Mouse (Mus musculus) thymus, postnatal 25 days (tissue): ENCODE results near the gene Dcbld2.
"Not testable (repeated sequence)": the region's sequence is repeated elsewhere in the genome, so short reads cannot be mapped to it uniquely, and the experiment has no call there.

Source experiments
- DNase-seq: peaks from one replicate; pipeline ENCODE4 v3.0.0; 2022

Dcbld2 gene

DNA sequence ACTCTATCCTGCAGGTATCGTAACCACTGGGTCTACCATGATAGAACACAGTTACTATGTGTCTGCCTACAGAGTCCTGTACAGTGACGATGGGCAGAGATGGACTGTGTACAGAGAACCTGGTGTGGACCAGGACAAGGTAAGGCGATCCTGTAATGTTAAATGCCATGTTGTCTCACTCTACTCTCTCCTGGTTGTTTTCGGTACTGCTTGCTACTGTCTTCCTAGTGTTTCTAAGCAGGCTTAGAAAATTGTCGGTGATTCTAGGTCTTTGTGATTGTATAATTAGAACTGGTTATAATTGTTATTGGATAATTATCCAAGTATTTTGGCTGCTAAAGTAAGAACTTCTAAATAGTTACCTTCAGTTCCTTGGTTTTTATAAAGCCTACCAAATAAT lies 43.4 kb downstream of the Dcbld2 start:
- no peak for DNase-seq

DNA sequence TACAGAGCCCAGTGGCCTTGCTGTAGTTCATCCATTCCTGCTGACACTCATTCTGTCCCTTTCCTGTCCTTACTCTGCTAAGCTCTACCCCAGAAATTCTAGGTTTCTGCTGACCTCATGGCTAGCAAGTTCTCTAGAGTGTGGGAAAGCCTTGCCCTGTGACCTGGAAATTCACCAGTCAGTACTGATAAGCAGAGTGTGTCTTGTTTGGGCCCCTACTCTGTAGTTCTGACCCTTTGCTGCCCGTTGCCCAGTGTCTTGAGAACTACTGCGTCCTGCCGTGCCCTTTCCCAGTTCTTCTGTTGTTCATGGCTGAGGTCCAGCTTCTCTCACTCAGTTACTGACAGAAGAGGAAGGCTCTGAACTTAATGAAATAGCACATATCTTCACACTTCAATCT lies 44.9 kb downstream of the Dcbld2 start:
- no peak for DNase-seq

- DNase-seq = no peak
These were observed 45.6 kb downstream of the Dcbld2 start for GRCm38 (mm10) chr16:58453820-58454219.

GRCm38 (mm10) chr16:58454617-58455016 lies 46.4 kb downstream of the Dcbld2 start:
- DNase-seq = peak; percentile 59

DNA sequence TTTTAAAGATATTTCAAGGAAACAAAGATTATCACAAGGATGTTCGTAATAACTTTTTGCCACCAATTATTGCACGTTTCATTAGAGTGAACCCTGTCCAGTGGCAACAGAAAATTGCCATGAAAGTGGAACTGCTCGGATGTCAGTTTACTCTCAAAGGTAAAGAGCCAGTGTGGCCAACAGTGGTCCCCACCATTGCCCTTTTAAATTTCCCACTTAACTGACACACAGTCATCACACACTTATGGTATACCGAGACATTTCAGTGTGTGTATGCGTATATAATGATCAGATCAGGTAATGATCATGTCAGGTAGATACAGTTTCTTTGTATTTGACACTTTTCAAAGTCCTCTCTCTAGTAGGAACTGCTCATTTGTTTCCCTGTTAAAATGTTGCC lies 46.9 kb downstream of the Dcbld2 start:
- no peak for DNase-seq

GRCm38 (mm10) chr16:58456445-58456844 lies 48.2 kb downstream of the Dcbld2 start:
- no peak for DNase-seq

- DNase-seq = no peak
These were observed 48.7 kb downstream of the Dcbld2 start for GRCm38 (mm10) chr16:58456991-58457390.

GRCm38 (mm10) chr16:58459966-58460365 lies 51.7 kb downstream of the Dcbld2 start:
- not testable (repeated sequence) for DNase-seq

DNA sequence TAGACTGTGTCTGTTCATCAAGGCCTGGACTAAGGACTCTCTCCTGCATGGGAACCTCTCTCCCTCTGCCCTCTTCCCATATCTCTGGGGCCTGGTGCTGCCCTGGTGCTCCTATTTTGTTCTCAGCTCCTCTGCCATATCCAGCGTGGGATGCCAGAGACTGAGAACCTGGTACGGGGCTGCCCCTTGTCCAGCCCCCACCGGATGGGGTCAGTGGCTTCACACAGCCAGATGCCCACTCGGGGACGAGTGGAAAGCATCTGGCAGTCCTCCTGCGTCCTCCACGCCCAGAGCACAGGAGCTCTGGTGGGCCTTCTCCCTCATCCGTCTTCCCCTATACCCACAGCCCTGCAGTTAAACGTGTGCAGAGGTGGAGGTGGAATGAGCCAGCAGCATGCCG lies 52.1 kb downstream of the Dcbld2 start:
- DNase-seq = no peak

DNA sequence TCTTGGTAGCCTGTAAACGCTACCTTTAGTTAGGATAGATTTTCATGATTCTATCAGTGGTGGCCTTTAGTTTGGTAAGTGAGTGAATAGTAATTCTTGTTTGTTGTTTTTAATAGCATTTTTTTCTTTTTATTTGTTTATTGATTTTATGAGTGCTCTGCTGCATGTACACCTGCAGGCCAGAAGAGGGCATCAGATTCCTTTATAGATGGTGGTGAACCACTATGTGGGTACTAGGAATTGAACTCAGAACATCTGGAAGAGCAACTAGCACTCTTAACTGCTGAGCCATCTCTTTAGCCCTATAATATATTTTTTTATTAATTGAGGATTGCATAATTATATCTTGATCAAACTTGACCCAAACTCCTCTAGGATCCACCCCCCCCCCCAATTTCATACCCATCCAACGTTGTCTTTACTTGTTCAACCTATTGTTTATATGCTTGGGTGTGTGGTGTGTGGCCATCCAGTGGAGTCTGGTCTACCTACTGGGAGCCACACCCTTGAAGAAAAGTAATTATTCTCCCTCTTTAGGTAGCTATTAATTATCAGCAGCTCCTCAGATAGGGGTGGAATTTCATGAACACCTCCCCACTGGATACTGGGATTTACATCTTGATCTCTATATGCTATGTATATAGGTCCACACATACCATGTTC lies 53.7 kb downstream of the Dcbld2 start:
- DNase-seq = no peak

DNA sequence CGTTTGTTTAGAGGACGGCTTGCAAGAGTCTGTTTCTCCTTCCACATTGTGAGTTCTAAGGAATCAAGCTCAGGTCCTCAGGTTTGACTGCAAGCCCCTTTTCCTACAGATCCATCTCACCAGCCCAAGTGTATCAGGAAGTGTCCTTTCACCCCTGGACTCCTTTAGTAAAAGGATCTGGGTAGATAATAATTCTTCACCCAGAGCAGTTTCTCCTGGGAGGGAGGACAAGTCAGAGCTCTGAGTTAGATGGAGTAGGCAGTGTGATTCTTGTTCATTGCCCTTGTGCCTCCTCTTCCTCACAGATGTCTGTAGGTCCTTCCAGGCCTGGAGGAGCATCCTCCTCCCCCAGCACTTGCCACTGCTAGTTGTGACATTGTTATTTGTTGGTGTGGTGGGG lies 54.3 kb downstream of the Dcbld2 start:
- DNase-seq = no peak

GRCm38 (mm10) chr16:58464051-58464450 lies 55.8 kb downstream of the Dcbld2 start:
- DNase-seq = no peak

DNA sequence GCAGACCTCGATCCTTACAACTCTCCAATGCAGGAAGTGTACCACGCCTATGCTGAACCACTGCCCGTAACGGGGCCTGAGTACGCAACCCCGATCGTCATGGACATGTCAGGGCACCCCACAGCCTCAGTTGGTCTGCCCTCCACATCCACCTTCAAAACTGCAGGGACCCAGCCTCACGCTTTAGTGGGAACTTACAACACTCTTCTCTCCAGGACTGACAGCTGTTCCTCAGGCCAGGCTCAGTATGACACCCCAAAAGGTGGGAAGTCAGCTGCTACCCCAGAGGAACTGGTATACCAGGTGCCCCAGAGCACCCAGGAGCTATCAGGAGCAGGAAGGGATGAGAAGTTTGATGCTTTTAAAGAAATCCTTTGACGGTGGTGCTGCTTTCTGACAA lies 57.2 kb downstream of the Dcbld2 start:
- no peak for DNase-seq

GRCm38 (mm10) chr16:58470061-58470460 lies 61.8 kb downstream of the Dcbld2 start:
- no peak for DNase-seq

- DNase-seq = no peak
These were observed 62.6 kb downstream of the Dcbld2 start for GRCm38 (mm10) chr16:58470841-58471240.

DNA sequence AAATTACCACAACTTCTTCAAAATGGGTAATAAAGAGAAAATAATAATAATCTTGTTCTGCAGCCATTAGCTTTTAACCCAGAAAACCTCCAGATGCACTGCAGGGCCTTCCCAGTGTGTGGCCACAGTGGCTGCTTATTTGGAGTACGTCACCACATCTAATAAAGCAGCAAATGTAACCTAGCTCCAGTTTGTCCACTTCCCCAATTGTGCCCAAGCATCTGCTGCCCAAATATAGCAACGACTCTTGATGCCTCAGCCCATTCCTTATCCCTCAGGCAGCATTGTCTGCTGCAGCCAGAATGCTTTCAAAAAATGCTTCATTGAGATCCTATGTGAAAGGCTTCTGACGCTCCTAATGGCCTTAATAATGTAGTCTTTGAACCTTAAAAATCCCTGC lies 66.6 kb downstream of the Dcbld2 start:
- DNase-seq = no peak

- DNase-seq = no peak
These were observed 67.4 kb downstream of the Dcbld2 start for GRCm38 (mm10) chr16:58475544-58476154.

DNA sequence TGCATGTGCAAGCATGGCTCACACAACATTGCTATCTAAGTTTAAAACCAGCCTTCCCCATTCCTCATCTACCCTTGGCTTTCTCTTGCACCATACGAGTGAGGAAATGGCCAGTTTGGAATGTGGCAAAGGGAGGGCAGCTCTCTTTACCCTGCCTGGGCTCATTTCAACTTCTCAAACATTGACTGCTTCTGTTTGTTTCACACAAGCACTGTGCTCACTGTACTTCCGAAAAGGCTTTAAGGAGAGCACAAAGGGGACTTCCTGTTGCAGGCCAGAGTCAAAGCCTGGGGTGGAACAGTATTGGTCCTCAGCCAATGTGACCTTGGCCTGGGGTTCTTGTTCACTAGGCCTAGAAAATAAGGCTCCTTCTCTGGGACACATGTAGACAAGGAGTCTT lies 68.1 kb downstream of the Dcbld2 start:
- DNase-seq = no peak

- DNase-seq = no peak
These were observed 71.7 kb downstream of the Dcbld2 start for GRCm38 (mm10) chr16:58479898-58480448.

DNA sequence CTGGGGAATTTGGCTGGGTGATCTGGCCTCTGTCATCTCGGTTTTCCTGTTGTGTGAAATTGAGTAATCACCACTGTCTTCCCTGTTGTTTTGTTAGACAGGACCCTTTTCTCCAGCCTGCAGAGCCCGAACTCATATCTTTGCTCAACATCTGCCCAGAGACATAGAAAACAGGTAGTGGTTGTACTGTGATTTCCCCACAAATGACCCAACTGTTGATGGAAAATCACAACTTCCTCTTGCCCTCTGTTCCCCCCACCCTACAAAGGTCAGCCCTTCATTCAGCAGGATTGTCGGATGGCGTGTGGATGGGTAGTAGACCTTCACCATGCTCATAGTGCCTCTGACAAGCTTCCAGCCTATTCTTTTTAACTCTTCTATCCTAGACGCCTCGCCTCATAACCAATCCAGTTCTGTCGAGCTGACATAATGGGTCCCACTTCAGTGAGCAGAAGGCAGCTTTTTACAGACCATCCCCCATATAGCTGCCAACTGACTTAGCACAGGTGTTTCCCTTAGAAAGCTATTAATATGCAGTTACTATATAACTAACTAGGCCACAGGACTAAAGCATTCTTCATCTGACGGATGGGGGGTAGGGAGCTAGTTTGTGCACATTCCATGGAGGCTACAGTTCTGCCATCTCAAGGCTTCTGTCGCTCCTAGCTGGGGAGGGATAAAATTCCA lies 73.1 kb downstream of the Dcbld2 start:
- no peak for DNase-seq

GRCm38 (mm10) chr16:58481906-58482270 lies 73.6 kb downstream of the Dcbld2 start:
- no peak for DNase-seq

DNA sequence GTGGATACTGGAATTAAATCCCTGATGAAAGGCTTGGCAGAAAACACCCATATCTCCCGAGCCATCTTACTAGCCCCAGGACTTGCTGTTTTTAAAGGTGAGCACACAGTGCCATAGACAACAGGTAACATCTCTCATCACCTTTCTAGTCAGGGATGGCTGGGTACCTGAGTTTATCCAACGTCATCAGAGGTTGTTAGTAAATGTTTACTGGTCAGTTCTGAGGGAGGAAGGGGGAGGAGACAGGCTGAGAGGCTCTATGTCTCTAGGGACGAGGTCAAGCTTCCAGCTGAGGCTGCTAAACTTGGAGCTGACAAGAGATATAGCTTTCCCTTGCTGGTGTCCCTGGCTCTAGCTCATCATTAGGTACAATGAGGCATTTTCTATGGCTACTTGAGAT lies 74.1 kb downstream of the Dcbld2 start:
- DNase-seq = no peak

GRCm38 (mm10) chr16:58487861-58488260 lies 79.6 kb downstream of the Dcbld2 start:
- DNase-seq = no peak

DNA sequence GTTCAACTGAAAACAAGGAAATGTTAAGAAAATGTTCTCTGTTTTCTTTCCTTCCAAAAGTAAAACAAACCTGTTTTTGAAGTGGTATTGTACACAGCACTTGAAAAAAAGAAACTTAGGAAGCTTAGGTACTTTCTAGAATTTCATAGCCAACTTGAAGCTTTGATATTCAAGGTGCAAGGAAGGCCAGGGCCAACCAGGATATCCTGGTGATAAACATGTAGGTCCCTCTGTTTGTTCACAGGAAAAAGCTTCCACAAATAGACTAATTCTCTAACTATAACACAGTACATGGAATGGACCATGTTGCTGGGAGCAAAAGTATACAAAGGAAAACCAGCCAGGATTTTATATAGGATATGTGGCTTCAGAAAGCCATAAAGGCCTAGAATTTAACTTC lies 88.5 kb downstream of the Dcbld2 start:
- DNase-seq = no peak
